Mouse (Mus musculus): ENCODE measurements around the gene Slc35e4. TPM values are rescaled to one million over a fixed set of nuclear protein-coding genes. Genes with fewer than 3 reads are reported as not detected.
A peak's percentile ranks its signal among the peaks of the same experiment; 100 is the strongest.

Gene Slc35e4
- polyA plus RNA-seq, 2 experiments, result 4.6 to 4.8 TPM

DNA sequence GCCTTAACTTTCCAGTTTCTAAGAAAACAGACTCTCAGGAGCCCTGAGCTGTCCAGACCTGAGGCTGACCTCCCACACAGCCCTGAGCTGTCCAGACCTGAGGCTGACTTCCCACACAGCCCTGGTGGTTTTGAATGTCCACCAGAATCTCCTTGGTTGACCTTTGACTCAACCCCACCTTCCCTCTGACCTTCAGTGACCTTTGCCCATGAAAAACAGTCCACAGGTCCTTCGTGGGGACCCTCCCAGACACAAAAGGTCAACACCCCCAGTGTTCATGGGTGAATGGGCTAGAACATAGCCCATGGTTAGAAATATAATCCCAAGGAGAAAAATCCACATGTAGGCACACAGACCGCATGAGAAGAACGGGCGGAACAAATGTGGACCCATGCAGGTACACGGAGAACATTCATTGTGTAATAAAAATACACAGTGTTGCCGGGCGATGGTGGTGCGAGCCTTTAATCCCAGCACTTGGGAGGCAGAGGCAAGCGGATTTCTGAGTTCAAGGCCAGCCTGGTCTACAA, 19.4 kb upstream of the Slc35e4 start:
- no peak overlapping the region for H3K9ac ChIP-seq (ENCODE audit: low read depth, low read length, severe bottlenecking)
- TF ChIP-seq POLR2A (IDR thresholded peaks at IDR 0.05; ENCODE audit: borderline replicate concordance, extremely low read depth, insufficient read depth, insufficient read length), result no peak

DNA sequence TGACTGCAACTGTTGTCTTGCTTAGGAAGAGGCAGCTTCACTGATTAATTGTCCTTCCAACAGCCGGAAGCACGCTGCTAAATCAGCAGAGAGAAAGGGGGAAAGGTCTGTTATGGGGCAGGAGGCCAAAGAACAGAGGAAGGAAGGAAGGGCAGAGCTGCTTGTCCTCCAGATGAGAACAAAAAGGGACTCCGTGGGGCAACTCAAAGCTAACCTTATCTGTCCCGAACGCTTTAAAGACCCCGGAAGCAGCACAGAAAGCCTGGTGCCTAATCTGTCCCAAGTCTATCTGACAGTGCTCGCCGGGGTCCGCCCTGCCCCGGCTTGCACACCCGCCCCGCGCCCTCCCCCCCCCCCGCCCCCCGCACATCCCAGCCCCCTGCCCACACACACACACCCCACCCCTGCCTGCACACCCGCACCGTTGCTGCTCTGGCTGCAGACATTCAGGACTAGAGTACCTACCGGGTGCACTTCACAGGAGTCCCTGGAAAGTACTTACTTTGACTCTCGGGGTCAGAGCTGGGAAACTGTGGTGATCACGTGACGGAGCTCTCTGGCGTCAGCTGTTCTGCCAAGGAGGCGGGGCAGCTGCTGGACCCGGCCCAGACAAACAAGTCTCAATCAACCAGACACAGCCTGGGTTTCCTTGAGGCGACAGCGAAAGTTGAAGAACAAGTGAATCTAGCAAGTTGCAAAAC, 17.2 kb upstream of the Slc35e4 start, which contains the start of gene Tcn2:
Gene Tcn2 (minus strand): TSS at position 649 of the 701 bp plus-strand sequence.
- Histone ChIP-seq H3K9ac (ENCODE audit: low read depth, low read length, severe bottlenecking) (peak within 1 kb of the TSS; percentile 59), H3K36me3 (ENCODE audit: control insufficient read depth, insufficient read depth, low read length) (0 out of 2 replicates have a peak, but pooled peaks cover 3% of the 10 kb centered on the region), H3K27ac (replicated peaks; ENCODE audit: low read depth, low read length) (no peak within 1 kb of the TSS), H3K4me1 (ENCODE audit: control insufficient read depth, insufficient read depth, low read length) (peaks cover 7% of the 10 kb centered on the region), H3K4me3 (replicated peaks; ENCODE audit: low read length) (peak within 1 kb of the TSS; percentile 50), H3K4me2 (replicated peaks; ENCODE audit: low read depth, low read length, severe bottlenecking) (peak within 1 kb of the TSS; percentile 76), H3K27me3 (ENCODE audit: control insufficient read depth, insufficient read depth, low read length) (no peaks in the 10 kb centered on the region), H3K9me3 (ENCODE audit: control insufficient read depth, low read length) (no peaks in the 10 kb centered on the region)
- DNase-seq (ENCODE audit: low spot score) (peak; percentile 83), ATAC-seq (ENCODE audit: low FRiP score, low read depth) (peak; percentile 82)
- no peak for TF ChIP-seq POLR2A (IDR thresholded peaks at IDR 0.05; ENCODE audit: borderline replicate concordance, extremely low read depth, insufficient read depth, insufficient read length)
- WGBS, result under 1% methylated on average over 19 of the region's 26 CpGs

More for the DNA sequence above, 19.4 kb upstream of the Slc35e4 start:
- no peaks in the 10 kb centered on the region for H3K27me3 ChIP-seq (ENCODE audit: control insufficient read depth, insufficient read depth, low read length)
- DNase-seq (ENCODE audit: low spot score) (no peak), ATAC-seq (ENCODE audit: low FRiP score, low read depth) (no peak)
- H3K4me3 ChIP-seq (replicated peaks; ENCODE audit: low read length), result no peak overlapping the region
- H3K4me2 ChIP-seq (replicated peaks; ENCODE audit: low read depth, low read length, severe bottlenecking), result no peak overlapping the region
- peaks cover 7% of the 10 kb centered on the region for H3K4me1 ChIP-seq (ENCODE audit: control insufficient read depth, insufficient read depth, low read length)
- no peak overlapping the region for H3K27ac ChIP-seq (replicated peaks; ENCODE audit: low read depth, low read length)
- no peaks in the 10 kb centered on the region for H3K36me3 ChIP-seq (ENCODE audit: control insufficient read depth, insufficient read depth, low read length)
- H3K9me3 ChIP-seq (ENCODE audit: control insufficient read depth, low read length), result no peaks in the 10 kb centered on the region
- 94% methylated on average over 9 of the region's 9 CpGs for WGBS

DNA sequence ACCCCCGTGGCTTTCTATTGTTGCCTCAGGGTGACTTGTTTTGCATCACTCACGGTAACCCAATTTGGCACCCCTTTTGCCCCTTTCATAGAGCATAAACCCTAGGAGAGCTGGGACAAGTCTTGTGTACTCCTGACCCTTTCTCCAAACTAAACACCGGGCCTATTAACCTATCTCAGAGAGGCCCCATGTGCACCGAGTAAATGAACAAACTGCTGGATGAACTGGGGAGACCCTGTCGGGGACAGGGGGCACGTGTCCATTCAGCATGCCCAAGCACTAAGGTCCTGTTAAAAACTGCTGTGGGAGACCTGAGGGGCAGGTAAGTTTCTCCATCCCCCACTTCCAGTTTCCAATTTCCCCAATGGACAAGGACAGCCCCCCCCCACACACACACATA, 16.5 kb upstream of the Slc35e4 start:
- Histone ChIP-seq H3K4me1 (ENCODE audit: control insufficient read depth, insufficient read depth, low read length) (peaks cover 7% of the 10 kb centered on the region), H3K4me2 (replicated peaks; ENCODE audit: low read depth, low read length, severe bottlenecking) (peak overlapping the region; percentile 76), H3K9me3 (ENCODE audit: control insufficient read depth, low read length) (no peaks in the 10 kb centered on the region), H3K4me3 (replicated peaks; ENCODE audit: low read length) (peak overlapping the region; percentile 50), H3K36me3 (ENCODE audit: control insufficient read depth, insufficient read depth, low read length) (peaks cover 6% of the 10 kb centered on the region; the same call in 1 of the 2 replicates), H3K9ac (ENCODE audit: low read depth, low read length, severe bottlenecking) (peak overlapping the region; percentile 59; the same call in 1 of the 2 replicates), H3K27me3 (ENCODE audit: control insufficient read depth, insufficient read depth, low read length) (no peaks in the 10 kb centered on the region), H3K27ac (replicated peaks; ENCODE audit: low read depth, low read length) (no peak overlapping the region)
- TF ChIP-seq POLR2A (IDR thresholded peaks at IDR 0.05; ENCODE audit: borderline replicate concordance, extremely low read depth, insufficient read depth, insufficient read length), result no peak
- ATAC-seq (ENCODE audit: low FRiP score, low read depth) (no peak), DNase-seq (ENCODE audit: low spot score) (no peak)
- 38% methylated on average over 6 of the region's 6 CpGs for WGBS

GRCm38 (mm10) chr11:3930019-3930418, 15.6 kb upstream of the Slc35e4 start:
- Histone ChIP-seq H3K27me3 (ENCODE audit: control insufficient read depth, insufficient read depth, low read length) (no peaks in the 10 kb centered on the region), H3K27ac (replicated peaks; ENCODE audit: low read depth, low read length) (no peak overlapping the region), H3K4me1 (ENCODE audit: control insufficient read depth, insufficient read depth, low read length) (peaks cover 7% of the 10 kb centered on the region), H3K36me3 (ENCODE audit: control insufficient read depth, insufficient read depth, low read length) (peaks cover 11% of the 10 kb centered on the region), H3K4me3 (replicated peaks; ENCODE audit: low read length) (no peak overlapping the region), H3K9me3 (ENCODE audit: control insufficient read depth, low read length) (no peaks in the 10 kb centered on the region), H3K9ac (ENCODE audit: low read depth, low read length, severe bottlenecking) (no peak overlapping the region), H3K4me2 (replicated peaks; ENCODE audit: low read depth, low read length, severe bottlenecking) (no peak overlapping the region)
- ATAC-seq (ENCODE audit: low FRiP score, low read depth) (no peak), DNase-seq (ENCODE audit: low spot score) (no peak)
- 80% methylated on average over 4 of the region's 4 CpGs for WGBS
- no peak for TF ChIP-seq POLR2A (IDR thresholded peaks at IDR 0.05; ENCODE audit: borderline replicate concordance, extremely low read depth, insufficient read depth, insufficient read length)

- no peak for TF ChIP-seq POLR2A (IDR thresholded peaks at IDR 0.05; ENCODE audit: borderline replicate concordance, extremely low read depth, insufficient read depth, insufficient read length)
- H3K27me3 ChIP-seq (ENCODE audit: control insufficient read depth, insufficient read depth, low read length), result no peaks in the 10 kb centered on the region
- H3K4me1 ChIP-seq (ENCODE audit: control insufficient read depth, insufficient read depth, low read length), result peaks cover under 1% of the 10 kb centered on the region
- no peak overlapping the region for H3K27ac ChIP-seq (replicated peaks; ENCODE audit: low read depth, low read length)
- DNase-seq (ENCODE audit: low spot score) (no peak), ATAC-seq (ENCODE audit: low FRiP score, low read depth) (no peak)
- H3K4me3 ChIP-seq (replicated peaks; ENCODE audit: low read length), result no peak overlapping the region
- H3K4me2 ChIP-seq (replicated peaks; ENCODE audit: low read depth, low read length, severe bottlenecking), result no peak overlapping the region
- no peak overlapping the region for H3K9ac ChIP-seq (ENCODE audit: low read depth, low read length, severe bottlenecking)
- H3K9me3 ChIP-seq (ENCODE audit: control insufficient read depth, low read length), result no peaks in the 10 kb centered on the region
- peaks cover 32% of the 10 kb centered on the region for H3K36me3 ChIP-seq (ENCODE audit: control insufficient read depth, insufficient read depth, low read length)
- 92% methylated on average over 10 of the region's 10 CpGs for WGBS
Measured at GRCm38 (mm10) chr11:3925916-3926315, 11.5 kb upstream of the Slc35e4 start.

All from limb, embryonic 14.5 days (tissue).